In genomic region chr7:78913649-78914544, GRCm38 (mm10) we compare ENCODE assay signal across 8 mouse cellular contexts. TPM values are rescaled to one million over a fixed set of nuclear protein-coding genes. Genes with fewer than 3 reads are reported as not detected.
DNase-seq lines count a peak whose midpoint lies in the region; ATAC-seq and TF ChIP-seq lines count a peak whose summit lies in the region.

No protein-coding gene starts in this region.

- no peaks in the 10 kb centered on the region; the same call in 1 of the 2 replicates for H3K36me3 ChIP-seq in intestine, postnatal 0 days (ENCODE audit: control insufficient read depth, insufficient read depth)

- no peaks in the 10 kb centered on the region for H3K27me3 ChIP-seq in intestine, postnatal 0 days (replicated peaks; ENCODE audit: control insufficient read depth, insufficient read depth, low read length)

- ATAC-seq in frontal cortex, adult (ENCODE audit: low TSS enrichment) = peak; percentile 35; the same call in 1 of the 2 replicates
- ATAC-seq in intestine, postnatal 0 days = peak; percentile 85
- peak; percentile 69 for ATAC-seq in megakaryocyte-erythroid progenitor cell, adult 5-6 weeks (replicated peaks; ENCODE audit: low FRiP score, low TSS enrichment, poor library complexity, severe bottlenecking)

- TF ChIP-seq POLR2A in embryonic fibroblast, embryonic 13.5 days (IDR thresholded peaks at IDR 0.05; ENCODE audit: low read depth, low read length) = peak; percentile 47

- peak overlapping the region; percentile 38; the same call in 1 of the 2 replicates for H3K9ac ChIP-seq in intestine, postnatal 0 days (ENCODE audit: low read depth, low read length)

- H3K4me1 ChIP-seq in embryonic fibroblast, embryonic 13.5 days (ENCODE audit: control insufficient read depth, insufficient read depth, low read length) = peaks cover 8% of the 10 kb centered on the region
- 0 out of 2 replicates have a peak, but pooled peaks cover 3% of the 10 kb centered on the region for H3K4me1 ChIP-seq in intestine, postnatal 0 days (replicated peaks; ENCODE audit: control insufficient read depth, insufficient read depth, low read length)

- H3K4me2 ChIP-seq in intestine, postnatal 0 days (replicated peaks; ENCODE audit: low read depth) = peak overlapping the region; percentile 72

- no peak for TF ChIP-seq CTCF in embryonic fibroblast, embryonic 13.5 days (IDR thresholded peaks at IDR 0.05; ENCODE audit: borderline replicate concordance, insufficient read depth, low read length)
- no peak for TF ChIP-seq CTCF in intestine, postnatal 0 days (IDR thresholded peaks at IDR 0.05; ENCODE audit: low read depth)

- no peaks in the 10 kb centered on the region for H3K9me3 ChIP-seq in intestine, postnatal 0 days (ENCODE audit: control insufficient read depth)

- peak overlapping the region; percentile 76 for H3K27ac ChIP-seq in embryonic fibroblast, embryonic 13.5 days (ENCODE audit: insufficient read depth, low read length)
- H3K27ac ChIP-seq in intestine, postnatal 0 days (ENCODE audit: low read depth, low read length) = no peak overlapping the region

- no peak overlapping the region for H3K4me3 ChIP-seq in embryonic fibroblast, embryonic 13.5 days (ENCODE audit: insufficient read depth, low read length)
- H3K4me3 ChIP-seq in intestine, postnatal 0 days (ENCODE audit: low read depth, low read length) = peak overlapping the region; percentile 47

- no peak for DNase-seq in frontal cortex, adult 2 months (ENCODE audit: extremely low spot score in 1 of 2, low spot score in 1 of 2)
- DNase-seq in ES-CJ7 (ENCODE audit: low read depth, low spot score) = peak; percentile 2
- peak; percentile 55 for DNase-seq in thymus, postnatal 4 days
- no peak for DNase-seq in layer of hippocampus, postnatal 36 days

- WGBS in intestine, postnatal 0 days = 48% methylated on average over 19 of the region's 19 CpGs

RNA-seq across cellular contexts. Expression of gene Isg20, which starts 0.7 kb away (rescaled TPM):
- polyA plus RNA-seq in frontal cortex, adult 2 months (2012; rRNA removed) = 3.1 and 4.7 TPM in 2 replicates
- 7.3 and 9.9 TPM in 2 replicates for polyA plus RNA-seq in embryonic fibroblast, embryonic 13.5 days (2011; ENCODE audit: insufficient read length, low read depth, missing spikeins)
- 4.3 and 4.9 TPM in 2 replicates for polyA plus RNA-seq in intestine, postnatal 0 days (2015; fragmentation: Nextera tagmentation; extraction: Ambion mirVana)
- total RNA-seq in megakaryocyte-erythroid progenitor cell, adult 5-6 weeks (2014; fragmentation: Nextera tagmentation) = 140 and 149 TPM in 2 replicates
- 46.2 and 54.5 TPM in 2 replicates for total RNA-seq in megakaryocyte-erythroid progenitor cell, adult 5-6 weeks (2017)
- 1 to 10 TPM in 1 of 2 experiments, under 1 TPM in 1; 0.60 to 1.1 TPM for total RNA-seq in layer of hippocampus, postnatal 36 days (2021)

RNA-seq across cellular contexts. Expression of gene Aen, which starts 18.2 kb away (rescaled TPM):
- polyA plus RNA-seq in frontal cortex, adult 2 months (2012; rRNA removed) = 23.0 and 24.1 TPM in 2 replicates
- 90.3 and 122 TPM in 2 replicates for polyA plus RNA-seq in embryonic fibroblast, embryonic 13.5 days (2011; ENCODE audit: insufficient read length, low read depth, missing spikeins)
- 19.7 and 20.6 TPM in 2 replicates for polyA plus RNA-seq in intestine, postnatal 0 days (2015; fragmentation: Nextera tagmentation; extraction: Ambion mirVana)
- total RNA-seq in megakaryocyte-erythroid progenitor cell, adult 5-6 weeks (2014; fragmentation: Nextera tagmentation) = 77.3 and 78.2 TPM in 2 replicates
- 52.6 and 81.7 TPM in 2 replicates for total RNA-seq in megakaryocyte-erythroid progenitor cell, adult 5-6 weeks (2017)
- 10 to 100 TPM; 20.2 to 23.1 TPM for total RNA-seq in layer of hippocampus, postnatal 36 days (2021)

Comparison
In these comparisons a context has a peak if more than half of its experiments do, and no peak if none do; other contexts are left out.
1. ATAC-seq: peak in every context shown above with its lines; median percentile 85 in intestine, postnatal 0 days; 69 in megakaryocyte-erythroid progenitor cell, adult 5-6 weeks; 35 in frontal cortex, adult.
2. DNase-seq: peak in ES-CJ7 (single experiment) and thymus, postnatal 4 days (single experiment); none in frontal cortex, adult 2 months (0 of 2) and layer of hippocampus, postnatal 36 days (0 of 2).